Mouse (Mus musculus) lung, postnatal 36 days (tissue): ENCODE data around the gene Cldn10.
A peak's percentile ranks its signal among the peaks of the same experiment; 100 is the strongest.

Source experiments
- DNase-seq: peaks from one replicate; pipeline ENCODE4 v3.0.0; 2022; ENCODE audit warnings: mixed read lengths

Cldn10 gene

GRCm38 (mm10) chr14:118866014-118866811 lies 78.5 kb downstream of the Cldn10 start:
- DNase-seq = no peak

- no peak for DNase-seq
Observed at GRCm38 (mm10) chr14:118867366-118867765, 79.7 kb downstream of the Cldn10 start.

DNA sequence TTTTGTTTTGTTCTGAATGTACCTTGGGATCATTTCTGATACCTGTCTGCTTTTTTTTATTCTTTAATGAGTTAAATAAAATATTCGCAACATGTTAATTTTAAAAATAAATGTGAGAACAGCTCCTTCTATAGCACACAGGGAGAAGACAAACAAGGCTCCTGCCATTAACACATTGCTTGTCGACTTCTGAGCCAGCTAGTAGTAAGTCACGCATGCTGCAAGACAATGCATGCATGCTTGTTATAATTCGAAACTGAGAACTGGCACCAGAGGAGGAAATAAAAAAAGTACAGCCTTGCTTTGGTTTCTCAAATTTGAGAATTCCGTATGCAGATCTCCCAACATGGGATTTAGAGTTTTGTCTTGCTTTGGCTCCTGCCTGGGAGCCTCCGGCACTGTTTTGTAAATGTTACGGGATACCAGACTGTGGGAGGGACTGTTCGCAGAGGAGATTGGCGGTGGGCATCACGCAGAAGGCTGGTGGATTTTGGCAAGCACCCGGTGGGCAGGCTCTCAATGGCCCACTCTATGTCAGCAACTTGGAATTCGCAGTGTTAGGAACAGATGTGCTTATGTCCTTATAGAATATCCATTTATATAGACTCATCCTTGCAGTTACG lies 80.5 kb downstream of the Cldn10 start:
- no peak for DNase-seq

GRCm38 (mm10) chr14:118869712-118870111 lies 82.0 kb downstream of the Cldn10 start:
- no peak for DNase-seq

- peak; percentile 38 for DNase-seq
Observed at GRCm38 (mm10) chr14:118874126-118874525, 86.4 kb downstream of the Cldn10 start.

DNA sequence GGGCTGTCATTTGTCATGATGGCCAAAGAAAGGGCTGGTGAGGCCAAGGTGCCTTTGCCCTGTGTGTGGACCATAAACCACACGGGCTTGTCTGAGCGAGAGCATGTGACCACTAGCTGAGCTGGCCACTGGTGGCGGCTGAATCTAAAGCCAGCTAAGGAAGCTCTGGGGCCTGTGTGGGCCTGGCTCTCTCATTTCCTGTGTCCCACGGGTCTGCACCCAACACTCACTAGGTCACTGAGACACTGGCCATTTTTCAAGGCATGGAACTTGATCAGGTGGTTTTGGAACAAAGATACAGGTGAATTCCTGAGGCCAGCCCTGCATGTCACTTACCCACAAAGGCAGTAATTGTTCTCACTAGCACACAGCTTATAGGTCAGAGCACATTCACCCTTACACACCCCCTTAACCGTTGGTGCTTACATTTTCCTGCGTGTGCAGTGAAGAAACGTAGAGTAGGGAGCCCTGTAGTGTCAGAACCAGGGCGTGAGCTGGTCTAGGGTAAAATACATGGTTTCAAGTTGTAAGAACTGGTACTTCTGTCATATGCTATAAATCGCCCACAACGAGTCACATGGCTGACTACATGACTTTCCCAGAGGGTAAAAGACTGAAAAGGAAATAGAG lies 87.2 kb downstream of the Cldn10 start:
- no peak for DNase-seq

DNA sequence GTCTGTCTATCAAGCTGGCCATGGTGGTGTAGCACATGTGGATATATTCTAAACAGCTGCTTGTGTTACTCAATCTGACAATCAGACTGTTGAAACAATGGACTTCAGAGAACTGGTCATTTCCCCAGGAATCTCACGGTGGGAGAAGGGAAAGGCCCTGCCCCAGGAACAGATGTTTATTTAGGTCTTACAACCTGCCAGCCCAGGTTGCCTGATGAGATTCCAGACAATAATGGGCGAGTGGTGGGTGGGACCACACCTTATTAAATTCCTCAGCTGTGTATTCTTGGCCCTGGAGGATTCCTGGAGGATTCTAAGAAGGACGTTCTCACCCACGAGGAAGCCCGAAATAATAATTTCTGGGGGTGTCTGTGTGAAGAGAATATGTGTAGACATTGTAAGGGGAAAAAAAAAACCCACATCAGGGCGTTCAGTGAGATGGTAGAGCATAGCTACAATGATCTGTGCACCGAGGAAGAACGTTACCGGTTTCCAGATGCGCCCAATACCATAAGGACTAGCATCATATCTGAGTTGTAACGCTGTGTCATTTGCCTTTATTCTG lies 90.7 kb downstream of the Cldn10 start:
- DNase-seq = no peak

GRCm38 (mm10) chr14:118880696-118881095 lies 93.0 kb downstream of the Cldn10 start:
- no peak for DNase-seq

DNA sequence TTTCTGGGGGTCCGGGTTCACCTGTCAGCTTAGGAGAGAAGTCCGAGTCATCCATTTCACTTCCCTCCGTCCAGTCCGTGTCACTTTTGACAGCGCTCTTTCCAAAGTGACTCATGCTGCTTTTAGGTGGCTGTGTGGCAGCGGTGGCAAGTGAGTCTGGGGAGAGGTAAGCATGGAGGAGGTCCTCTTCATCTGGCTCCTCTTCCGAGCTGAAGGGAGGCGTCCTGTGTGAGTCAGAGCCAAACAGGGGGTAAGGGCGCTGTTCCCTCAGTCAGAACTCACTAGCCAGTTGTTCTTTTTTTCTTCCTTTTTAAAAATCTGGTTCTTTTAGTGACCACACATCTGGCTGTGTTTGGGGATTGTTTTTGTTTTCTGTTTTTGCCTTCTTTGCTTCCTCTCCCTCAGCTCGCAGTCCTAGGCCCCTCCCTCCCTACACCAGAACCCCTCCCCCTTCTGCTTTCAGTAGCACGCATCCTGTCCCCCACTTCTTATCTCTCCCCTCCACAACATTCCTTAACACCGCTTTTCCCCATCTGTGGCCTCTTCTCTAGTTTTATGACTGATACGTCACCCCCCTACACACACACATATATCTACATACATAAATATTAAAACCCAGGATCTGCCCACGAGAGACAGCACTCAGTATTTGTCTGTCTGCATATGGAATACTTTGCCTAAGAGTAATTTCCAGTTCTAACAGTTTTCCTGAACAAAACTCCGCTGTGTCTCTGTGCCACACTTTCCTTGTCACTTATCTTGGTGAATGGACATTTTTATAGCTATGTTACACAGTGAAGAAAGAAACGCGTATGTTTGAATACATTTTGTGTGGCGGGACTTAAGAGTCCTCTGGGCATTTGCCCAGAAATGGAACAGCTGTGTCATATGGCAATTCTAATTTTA lies 95.9 kb downstream of the Cldn10 start:
- DNase-seq = no peak

GRCm38 (mm10) chr14:118884250-118884556 lies 96.5 kb downstream of the Cldn10 start:
- DNase-seq = no peak

DNA sequence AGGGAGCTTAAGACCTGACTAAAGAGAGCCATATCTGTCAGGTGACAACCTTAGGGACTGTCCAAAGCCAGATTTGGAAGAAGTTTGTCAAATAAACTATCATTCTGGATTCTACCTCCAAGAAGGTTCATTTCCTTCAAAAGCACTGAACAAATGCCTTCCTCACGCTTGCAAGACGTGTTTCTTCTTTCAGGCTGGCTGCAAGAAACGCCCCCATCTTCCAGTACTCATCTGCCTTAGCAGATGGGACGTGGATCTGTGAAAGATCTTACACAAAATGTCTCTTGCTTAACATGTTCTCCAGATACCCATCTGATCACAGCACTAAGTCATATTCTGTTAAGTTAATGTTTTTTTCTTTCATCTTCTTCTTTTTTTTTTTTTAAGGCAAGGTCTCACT lies 102.4 kb downstream of the Cldn10 start:
- no peak for DNase-seq

- DNase-seq = no peak
Observed at GRCm38 (mm10) chr14:118895228-118895627, 107.5 kb downstream of the Cldn10 start.

GRCm38 (mm10) chr14:118895655-118896054 lies 107.9 kb downstream of the Cldn10 start:
- no peak for DNase-seq

- no peak for DNase-seq
Observed at GRCm38 (mm10) chr14:118899940-118900339, 112.2 kb downstream of the Cldn10 start.

- no peak for DNase-seq
Observed at GRCm38 (mm10) chr14:118900911-118901310, 113.2 kb downstream of the Cldn10 start.

DNA sequence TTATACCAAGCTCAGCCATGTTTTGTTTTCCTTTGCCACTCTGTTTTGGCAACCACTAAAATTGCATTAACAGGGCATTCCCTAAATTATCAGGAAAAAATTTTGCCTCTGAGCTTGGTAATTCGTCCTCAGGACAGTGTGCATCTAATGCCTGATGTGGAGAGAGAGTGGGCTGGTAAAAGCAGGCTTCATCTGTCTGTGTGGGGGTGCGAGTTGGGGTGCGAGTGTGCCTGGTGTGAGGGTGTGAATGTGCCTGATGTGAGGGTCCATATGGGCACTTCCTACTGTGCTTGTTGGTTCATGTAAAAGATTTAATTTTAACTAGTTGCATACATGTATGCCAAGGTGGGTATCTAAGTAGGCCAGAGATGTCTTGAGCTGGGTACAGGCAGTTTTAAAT lies 115.7 kb downstream of the Cldn10 start:
- DNase-seq = no peak

GRCm38 (mm10) chr14:118903867-118904562 lies 116.3 kb downstream of the Cldn10 start:
- no peak for DNase-seq

DNA sequence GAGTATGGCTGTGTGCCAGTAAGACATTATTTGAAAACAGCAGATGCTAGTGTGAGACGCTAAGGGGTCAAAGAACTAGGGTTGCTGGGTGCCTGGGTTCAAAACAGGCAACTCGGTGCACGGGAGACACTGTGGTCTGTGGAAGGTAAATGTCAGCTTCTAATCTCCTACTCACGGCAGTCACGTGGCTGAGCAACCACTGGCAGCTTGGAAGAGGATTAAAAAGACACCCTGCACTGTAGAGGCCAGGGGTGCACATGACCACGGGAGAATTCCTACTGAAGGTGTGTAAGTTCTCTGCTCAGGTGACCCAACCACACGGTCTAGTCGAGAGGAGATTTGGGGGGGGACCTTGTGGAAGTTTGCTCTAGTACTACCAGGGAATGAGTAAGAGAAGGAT lies 119.9 kb downstream of the Cldn10 start:
- DNase-seq = no peak

DNA sequence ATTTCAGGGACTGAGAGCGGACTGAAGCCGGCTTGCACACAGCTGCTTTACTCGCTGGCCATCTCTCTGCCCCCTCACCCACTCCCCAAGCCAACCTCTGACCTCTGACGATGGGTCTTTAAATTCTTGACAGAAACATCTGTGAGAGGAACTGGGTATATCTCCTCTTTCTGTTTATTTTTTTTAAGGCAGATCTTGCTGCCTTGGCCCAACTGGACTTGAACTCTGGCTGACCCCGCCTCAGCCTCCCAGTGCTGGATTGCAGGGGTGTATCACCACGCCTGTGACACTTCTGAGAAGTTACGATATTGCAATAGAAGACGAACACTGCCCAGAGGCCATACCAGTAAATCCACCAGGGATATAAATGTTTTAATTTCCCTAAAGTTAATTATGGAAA lies 122.2 kb downstream of the Cldn10 start:
- peak; percentile 50 for DNase-seq

DNA sequence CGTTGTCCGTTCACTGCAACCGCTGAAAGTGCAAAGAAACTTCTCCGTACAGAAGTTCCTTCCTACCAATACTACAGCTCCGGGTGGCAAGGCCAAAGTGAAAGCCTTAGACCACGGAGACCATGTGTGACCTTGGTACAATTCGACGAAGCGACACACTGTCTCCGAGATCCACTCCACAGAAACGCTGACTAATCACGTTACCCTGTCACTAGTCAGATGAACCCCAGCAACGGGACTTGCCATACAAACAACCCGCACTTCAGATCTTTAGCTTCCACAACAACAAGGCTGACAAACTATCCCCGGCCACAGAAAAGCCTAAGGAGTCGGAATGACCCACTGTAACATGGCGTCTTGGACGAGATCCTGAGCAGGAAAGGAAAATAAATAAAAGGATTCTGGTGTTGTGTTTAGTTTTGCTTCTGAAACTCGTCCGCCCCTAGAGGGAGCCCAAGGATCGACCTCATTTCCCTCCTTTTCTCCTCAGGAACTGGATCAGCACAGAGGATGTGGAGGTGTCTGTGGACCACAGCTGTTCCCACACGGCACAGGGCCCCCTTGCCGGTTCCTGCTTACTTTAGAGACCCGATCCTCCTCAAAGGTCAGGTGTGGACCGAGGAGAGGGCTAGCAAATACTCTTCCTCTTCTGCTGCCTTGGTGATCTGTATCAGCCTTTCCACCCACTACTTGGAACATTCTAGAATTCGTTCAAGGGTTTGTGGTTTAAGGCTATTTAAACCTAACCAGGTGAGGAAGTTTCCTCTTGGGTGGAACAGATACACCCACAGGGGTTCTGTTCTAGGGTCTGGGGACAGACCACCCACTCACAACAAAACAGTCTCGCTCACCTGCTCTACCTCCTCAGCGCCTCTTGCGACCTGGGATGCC lies 122.9 kb downstream of the Cldn10 start:
- peak; percentile 89 for DNase-seq

- no peak for DNase-seq
Observed at GRCm38 (mm10) chr14:118911521-118911920, 123.8 kb downstream of the Cldn10 start.
